Mouse (Mus musculus) thymus, postnatal 0 days (tissue): Measurements from ENCODE around the gene Gtf2a2. TPM values are rescaled to one million over a fixed set of nuclear protein-coding genes. Genes with fewer than 3 reads are reported as not detected.

Experiments used
- DNase-seq: peaks from one replicate; pipeline ENCODE4 v3.0.0-alpha.2; 2015; ENCODE audit warnings: low spot score
- polyA plus RNA-seq: library from polyadenylated mRNA; unstranded; fragments of >200 nt; fragmentation: Nextera tagmentation; extraction: Ambion mirVana; gene quantifications from 2 replicates; pipeline ENCODE4 v1.2.1, GENCODE M21; 2015

Gene Gtf2a2
- polyA plus RNA-seq, 1 experiment from 2014 or later: 279 TPM

GRCm38 (mm10) chr9:70052730-70053129 lies 40.4 kb downstream of the Gtf2a2 start:
- DNase-seq: no peak

DNA sequence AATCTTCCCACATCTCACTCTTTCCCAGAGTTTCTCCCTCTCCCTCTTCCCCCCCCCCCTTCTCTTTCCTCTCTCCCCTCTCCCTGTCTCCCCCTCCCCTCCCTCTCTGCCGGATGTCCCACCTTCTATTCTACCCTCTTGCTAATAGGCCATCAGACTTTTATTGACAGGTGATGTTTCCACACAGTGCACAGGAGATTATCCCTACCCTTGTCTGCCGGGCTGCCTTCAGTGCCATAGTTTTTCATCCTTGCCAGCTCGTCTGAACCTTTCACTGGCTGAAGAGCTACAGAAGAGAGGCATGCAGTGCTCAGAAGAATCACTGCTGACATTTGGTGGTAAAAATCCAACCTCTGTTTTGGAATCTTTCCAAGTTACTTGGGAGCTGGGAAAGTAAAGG lies 41.1 kb downstream of the Gtf2a2 start:
- no peak for DNase-seq

GRCm38 (mm10) chr9:70062012-70062411 lies 49.7 kb downstream of the Gtf2a2 start:
- no peak for DNase-seq

DNA sequence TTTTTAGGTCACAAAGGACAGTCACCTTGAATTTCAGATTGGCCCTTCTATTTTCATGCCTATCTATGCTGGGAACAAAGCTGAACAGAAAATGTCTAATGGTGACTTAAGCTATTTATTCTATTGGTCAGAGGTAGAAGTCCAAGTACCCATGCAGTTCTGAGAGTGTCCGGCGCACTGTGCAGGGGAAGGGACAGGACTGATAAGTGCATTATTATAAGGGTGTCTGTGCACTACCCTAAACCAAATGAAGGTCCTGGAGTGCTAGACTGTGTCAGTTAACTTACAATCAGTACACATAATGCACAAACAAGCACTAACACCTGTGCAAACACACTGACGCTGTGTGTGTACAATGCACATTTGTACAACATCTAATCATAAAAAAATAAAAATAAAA lies 55.1 kb downstream of the Gtf2a2 start:
- no peak for DNase-seq

GRCm38 (mm10) chr9:70069961-70070435 lies 57.6 kb downstream of the Gtf2a2 start:
- no peak for DNase-seq

DNA sequence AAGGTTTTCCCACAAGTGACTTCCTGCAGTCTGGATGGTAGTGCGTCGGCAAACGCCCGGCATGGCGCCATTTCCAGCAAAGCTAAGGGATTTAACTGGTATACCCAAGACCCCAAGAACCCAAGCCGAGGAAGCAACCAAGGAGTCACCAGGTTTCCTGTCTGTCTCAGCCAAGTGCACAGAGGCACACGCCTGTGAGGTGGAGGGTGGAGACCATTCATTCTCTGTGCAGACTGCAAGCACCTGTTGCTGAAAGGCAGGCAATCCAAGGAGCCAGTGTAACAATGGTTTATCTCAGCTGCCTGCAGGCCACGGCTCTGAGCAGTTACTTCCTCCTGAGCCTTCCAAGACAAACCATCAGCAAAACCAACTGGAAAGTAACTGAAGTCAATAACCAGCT lies 60.0 kb downstream of the Gtf2a2 start:
- peak; percentile 72 for DNase-seq

Other genes with a start within 250 kb of the Gtf2a2 start
- gene Bnip2, start 23.1 kb upstream of the Gtf2a2 start, polyA plus RNA-seq: 94.6 and 95.3 TPM in 2 replicates
- gene Gcnt3, start 25.5 kb downstream of the Gtf2a2 start, polyA plus RNA-seq: 0.08 and 0.10 TPM in 2 replicates
- 0.32 and 0.33 TPM in 2 replicates for gene Fam81a, start 130.0 kb downstream of the Gtf2a2 start, polyA plus RNA-seq
- gene Myo1e, start 194.8 kb downstream of the Gtf2a2 start, polyA plus RNA-seq: 5.5 and 6.1 TPM in 2 replicates